Mouse (Mus musculus) ES-Bruce4 (cell line): ENCODE results near the gene Gria2.

Experiments
- CTCF ChIP-seq: IDR thresholded peaks from one replicate; pipeline ENCODE4 v1.8.1; 2011; ENCODE audit warnings: low read depth, low read length
- EP300 ChIP-seq: IDR thresholded peaks from 2 replicates; pipeline ENCODE4 v1.6.1; 2011; ENCODE audit warnings: low read depth, low read length; ENCODE audit not compliant: insufficient read depth
- POLR2A ChIP-seq: IDR thresholded peaks from one replicate; pipeline ENCODE4 v1.8.1; 2011; ENCODE audit warnings: low read length; ENCODE audit not compliant: insufficient read depth

DNA sequence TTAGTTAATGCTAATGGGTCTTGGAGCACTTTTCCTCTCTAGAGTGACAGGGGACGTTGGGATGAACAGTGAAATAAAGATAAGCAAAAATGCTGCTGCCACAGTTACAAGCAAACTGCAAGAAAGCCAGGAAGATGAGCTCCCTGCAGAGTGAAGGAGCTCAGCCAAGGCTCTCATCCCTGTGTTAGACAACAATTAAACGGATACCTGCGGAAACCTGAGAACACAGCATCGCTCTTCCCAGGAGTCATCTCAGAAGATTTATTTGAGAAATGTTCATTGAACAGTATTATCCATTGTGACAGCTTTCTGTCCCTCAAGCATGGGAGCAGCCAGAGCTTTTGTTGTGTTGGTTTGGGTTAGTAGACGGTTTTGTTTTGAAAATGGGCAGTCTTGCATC lies 137.5 kb downstream of the Gria2 start:
- TF ChIP-seq CTCF (no peak), POLR2A (no peak), EP300 (no peak)
